Mouse (Mus musculus): ENCODE measurements around the gene Tmem270. TPM values are rescaled to one million over a fixed set of nuclear protein-coding genes. Genes with fewer than 3 reads are reported as not detected.

Gene Tmem270
- not detected for polyA plus RNA-seq (2012; fragmentation: generic; extraction: Trizol)

- no peaks in the 10 kb centered on the region for H3K79me2 ChIP-seq (ENCODE audit: control insufficient read depth, insufficient read depth)
- H3K4me3 ChIP-seq, result no peak within 1 kb of the TSS
- H3K27me3 ChIP-seq (ENCODE audit: control insufficient read depth, insufficient read depth, insufficient read length), result peaks cover 7% of the 10 kb centered on the region
- H3K4me2 ChIP-seq (ENCODE audit: low read depth), result no peak within 1 kb of the TSS
- H3ac ChIP-seq (ENCODE audit: control insufficient read depth, insufficient read length), result no peak within 1 kb of the TSS
- no peaks in the 10 kb centered on the region for H3K36me3 ChIP-seq (ENCODE audit: control insufficient read depth, insufficient read depth)
- TF ChIP-seq TCF12 (IDR thresholded peaks at IDR 0.05; ENCODE audit: insufficient read depth, poor library complexity, severe bottlenecking) (no peak), SRF (IDR thresholded peaks at IDR 0.05; ENCODE audit: control insufficient read depth, insufficient read length, low read depth) (no peak), POLR2A (IDR thresholded peaks at IDR 0.05; ENCODE audit: insufficient read length, low read depth) (no peak), E2F4 (IDR thresholded peaks at IDR 0.05; ENCODE audit: insufficient read depth) (no peak), MYOD1 (IDR thresholded peaks at IDR 0.05; ENCODE audit: control insufficient read depth in 1 of 3, insufficient read length in 2 of 3, low read depth in 2 of 3) (no peak), USF1 (IDR thresholded peaks at IDR 0.05; ENCODE audit: low read depth) (no peak), MYOG (IDR thresholded peaks at IDR 0.05; ENCODE audit: control insufficient read depth in 1 of 3, insufficient read depth in 1 of 3, insufficient read length in 2 of 3, low read depth in 2 of 3) (no peak), TCF3 (IDR thresholded peaks at IDR 0.05; ENCODE audit: insufficient read length, low read depth) (no peak), CEBPB (IDR thresholded peaks at IDR 0.05; ENCODE audit: insufficient read depth, poor library complexity, severe bottlenecking) (no peak), MAX (IDR thresholded peaks at IDR 0.05; ENCODE audit: low read depth) (no peak), POLR2AphosphoS2 (IDR thresholded peaks at IDR 0.05; ENCODE audit: insufficient read length, low read depth) (no peak)
Measured at GRCm38 (mm10) chr5:134906633-134907032, at the start of gene Tmem270. Gene Tmem270, minus strand, starts transcription at chr5:134906733.

- no peaks in the 10 kb centered on the region for H3K27me3 ChIP-seq (ENCODE audit: control insufficient read depth, insufficient read depth, insufficient read length)
- no peak overlapping the region for H3K4me2 ChIP-seq (ENCODE audit: low read depth)
- no peak overlapping the region for H3ac ChIP-seq (ENCODE audit: control insufficient read depth, insufficient read length)
- no peak overlapping the region for H3K4me3 ChIP-seq
- no peak for TF ChIP-seq MAX (IDR thresholded peaks at IDR 0.05; ENCODE audit: low read depth)
- TF ChIP-seq MYOG (IDR thresholded peaks at IDR 0.05; ENCODE audit: control insufficient read depth in 1 of 3, insufficient read depth in 1 of 3, insufficient read length in 2 of 3, low read depth in 2 of 3), result no peak
- no peak for TF ChIP-seq MYOD1 (IDR thresholded peaks at IDR 0.05; ENCODE audit: control insufficient read depth in 1 of 3, insufficient read length in 2 of 3, low read depth in 2 of 3)
- TF ChIP-seq USF1 (IDR thresholded peaks at IDR 0.05; ENCODE audit: low read depth), result peak; percentile 18
- no peaks in the 10 kb centered on the region for H3K79me2 ChIP-seq (ENCODE audit: control insufficient read depth, insufficient read depth)
- no peaks in the 10 kb centered on the region for H3K36me3 ChIP-seq (ENCODE audit: control insufficient read depth, insufficient read depth)
Measured at GRCm38 (mm10) chr5:134955491-134955890, 49.0 kb upstream of the Tmem270 start.

- Histone ChIP-seq H3K79me2 (ENCODE audit: control insufficient read depth, insufficient read depth) (no peaks in the 10 kb centered on the region), H3K4me2 (ENCODE audit: low read depth) (peak overlapping the region; percentile 59), H3K36me3 (ENCODE audit: control insufficient read depth, insufficient read depth) (no peaks in the 10 kb centered on the region), H3K27me3 (ENCODE audit: control insufficient read depth, insufficient read depth, insufficient read length) (no peaks in the 10 kb centered on the region), H3ac (ENCODE audit: control insufficient read depth, insufficient read length) (no peak overlapping the region), H3K4me3 (no peak overlapping the region)
- TF ChIP-seq POLR2A (IDR thresholded peaks at IDR 0.05; ENCODE audit: insufficient read length, low read depth), result no peak
- peak in 1 of 3 experiments; percentile 74 for TF ChIP-seq MYOD1 (IDR thresholded peaks at IDR 0.05; ENCODE audit: control insufficient read depth in 1 of 3, insufficient read length in 2 of 3, low read depth in 2 of 3)
Measured at GRCm38 (mm10) chr5:134951053-134951884, 44.7 kb upstream of the Tmem270 start.

- H3K4me3 ChIP-seq, result no peak overlapping the region
- no peaks in the 10 kb centered on the region for H3K36me3 ChIP-seq (ENCODE audit: control insufficient read depth, insufficient read depth)
- H3ac ChIP-seq (ENCODE audit: control insufficient read depth, insufficient read length), result no peak overlapping the region
- H3K4me2 ChIP-seq (ENCODE audit: low read depth), result no peak overlapping the region
- H3K79me2 ChIP-seq (ENCODE audit: control insufficient read depth, insufficient read depth), result no peaks in the 10 kb centered on the region
- no peak for TF ChIP-seq TCF12 (IDR thresholded peaks at IDR 0.05; ENCODE audit: insufficient read depth, poor library complexity, severe bottlenecking)
- no peak for TF ChIP-seq CEBPB (IDR thresholded peaks at IDR 0.05; ENCODE audit: insufficient read depth, poor library complexity, severe bottlenecking)
- no peak for TF ChIP-seq MYOG (IDR thresholded peaks at IDR 0.05; ENCODE audit: control insufficient read depth in 1 of 3, insufficient read depth in 1 of 3, insufficient read length in 2 of 3, low read depth in 2 of 3)
- no peak for TF ChIP-seq REST (IDR thresholded peaks at IDR 0.05; ENCODE audit: insufficient read depth, insufficient read length)
- TF ChIP-seq SRF (IDR thresholded peaks at IDR 0.05; ENCODE audit: control insufficient read depth, insufficient read length, low read depth), result no peak
- no peak for TF ChIP-seq MAX (IDR thresholded peaks at IDR 0.05; ENCODE audit: low read depth)
- no peak for TF ChIP-seq POLR2AphosphoS2 (IDR thresholded peaks at IDR 0.05; ENCODE audit: insufficient read length, low read depth)
- no peak for TF ChIP-seq USF1 (IDR thresholded peaks at IDR 0.05; ENCODE audit: low read depth)
- TF ChIP-seq MYOD1 (IDR thresholded peaks at IDR 0.05; ENCODE audit: control insufficient read depth in 1 of 3, insufficient read length in 2 of 3, low read depth in 2 of 3), result no peak
- TF ChIP-seq E2F4 (IDR thresholded peaks at IDR 0.05; ENCODE audit: insufficient read depth), result no peak
- TF ChIP-seq TCF3 (IDR thresholded peaks at IDR 0.05; ENCODE audit: insufficient read length, low read depth), result no peak
- no peak for TF ChIP-seq POLR2A (IDR thresholded peaks at IDR 0.05; ENCODE audit: insufficient read length, low read depth)
- no peaks in the 10 kb centered on the region for H3K27me3 ChIP-seq (ENCODE audit: control insufficient read depth, insufficient read depth, insufficient read length)
Measured at GRCm38 (mm10) chr5:134948085-134948439, 41.5 kb upstream of the Tmem270 start.

GRCm38 (mm10) chr5:134947420-134948084 is 41.0 kb upstream of the Tmem270 start:
- H3K36me3 ChIP-seq (ENCODE audit: control insufficient read depth, insufficient read depth), result no peaks in the 10 kb centered on the region
- no peaks in the 10 kb centered on the region for H3K79me2 ChIP-seq (ENCODE audit: control insufficient read depth, insufficient read depth)
- TF ChIP-seq REST (IDR thresholded peaks at IDR 0.05; ENCODE audit: insufficient read depth, insufficient read length), result no peak
- TF ChIP-seq CEBPB (IDR thresholded peaks at IDR 0.05; ENCODE audit: insufficient read depth, poor library complexity, severe bottlenecking), result no peak
- no peak for TF ChIP-seq TCF12 (IDR thresholded peaks at IDR 0.05; ENCODE audit: insufficient read depth, poor library complexity, severe bottlenecking)
- TF ChIP-seq MYOG (IDR thresholded peaks at IDR 0.05; ENCODE audit: control insufficient read depth in 1 of 3, insufficient read depth in 1 of 3, insufficient read length in 2 of 3, low read depth in 2 of 3), result no peak
- no peak for TF ChIP-seq MAX (IDR thresholded peaks at IDR 0.05; ENCODE audit: low read depth)
- TF ChIP-seq POLR2AphosphoS2 (IDR thresholded peaks at IDR 0.05; ENCODE audit: insufficient read length, low read depth), result no peak
- TF ChIP-seq POLR2A (IDR thresholded peaks at IDR 0.05; ENCODE audit: insufficient read length, low read depth), result no peak
- no peak for TF ChIP-seq MYOD1 (IDR thresholded peaks at IDR 0.05; ENCODE audit: control insufficient read depth in 1 of 3, insufficient read length in 2 of 3, low read depth in 2 of 3)
- TF ChIP-seq SRF (IDR thresholded peaks at IDR 0.05; ENCODE audit: control insufficient read depth, insufficient read length, low read depth), result no peak
- no peak for TF ChIP-seq TCF3 (IDR thresholded peaks at IDR 0.05; ENCODE audit: insufficient read length, low read depth)
- TF ChIP-seq E2F4 (IDR thresholded peaks at IDR 0.05; ENCODE audit: insufficient read depth), result no peak
- no peak for TF ChIP-seq USF1 (IDR thresholded peaks at IDR 0.05; ENCODE audit: low read depth)
- H3K27me3 ChIP-seq (ENCODE audit: control insufficient read depth, insufficient read depth, insufficient read length), result no peaks in the 10 kb centered on the region
- no peak overlapping the region for H3K4me2 ChIP-seq (ENCODE audit: low read depth)
- H3ac ChIP-seq (ENCODE audit: control insufficient read depth, insufficient read length), result no peak overlapping the region
- H3K4me3 ChIP-seq, result no peak overlapping the region
